Mouse (Mus musculus): ENCODE measurements around the gene Gm5150. TPM values are rescaled to one million over a fixed set of nuclear protein-coding genes. Genes with fewer than 3 reads are reported as not detected.
"Not testable (repeated sequence)": the region's sequence is repeated elsewhere in the genome, so short reads cannot be mapped to it uniquely, and the experiment has no call there.

Gene Gm5150
- total RNA-seq, 1 experiment = not detected

DNA sequence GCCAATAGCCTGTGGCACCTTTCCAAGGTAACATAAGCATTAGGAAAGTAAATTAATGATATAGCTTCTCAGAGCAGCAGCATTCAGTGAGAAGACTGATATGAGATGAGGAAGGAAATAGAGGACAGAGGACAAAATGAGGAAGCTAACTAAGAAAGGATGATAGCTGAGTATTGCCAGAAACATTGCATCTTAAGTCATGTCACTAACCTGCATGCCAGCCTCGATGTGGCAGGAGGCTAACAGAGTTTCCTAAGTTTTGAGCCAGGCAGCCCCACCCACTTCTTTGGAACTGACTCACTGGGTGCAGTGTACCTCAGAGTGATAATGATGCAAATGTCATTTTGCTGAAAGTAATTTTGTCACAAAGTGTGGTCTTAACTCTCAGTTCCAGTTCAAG, 16.0 kb upstream of the Gm5150 start:
- H3K9me3 ChIP-seq (ENCODE audit: control insufficient read depth, insufficient read depth, low read depth, low read length) = no peaks in the 10 kb centered on the region
- in situ Hi-C loops (cut with MboI; ENCODE audit: low sequenced_read_pairs in 2 of 2, unreplicated experiment in 2 of 2) = no loop called here
- H3K4me3 ChIP-seq (ENCODE audit: insufficient read depth in 1 of 2, low read depth in 1 of 2, low read length in 2 of 2, poor library complexity in 1 of 2, severe bottlenecking in 1 of 2) = no peak overlapping the region
- TF ChIP-seq HCFC1 (IDR thresholded peaks at IDR 0.05; ENCODE audit: borderline replicate concordance, insufficient read depth, low read length) (no peak), CHD2 (IDR thresholded peaks at IDR 0.05; ENCODE audit: low read depth, low read length) (no peak), ZNF384 (IDR thresholded peaks at IDR 0.05; ENCODE audit: low read depth, low read length) (no peak), MAFK (IDR thresholded peaks at IDR 0.05; ENCODE audit: insufficient read depth, low read depth, low read length) (no peak), ZC3H11A (IDR thresholded peaks at IDR 0.05; ENCODE audit: borderline replicate concordance, low read depth, low read length) (no peak)
- no peak overlapping the region for H3K27ac ChIP-seq (ENCODE audit: insufficient read depth, low read depth, low read length, poor library complexity, severe bottlenecking)
- DNase-seq (ENCODE audit: low read depth, low spot score) = no peak
- no peaks in the 10 kb centered on the region for H3K4me1 ChIP-seq (ENCODE audit: control insufficient read depth in 2 of 2, insufficient read depth in 2 of 2, low read length in 2 of 2, poor library complexity in 1 of 2)
- H3K9ac ChIP-seq (ENCODE audit: insufficient read depth, low read depth, low read length, poor library complexity, severe bottlenecking) = no peak overlapping the region
- H3K36me3 ChIP-seq (ENCODE audit: control insufficient read depth, insufficient read depth, low read length, poor library complexity, severe bottlenecking) = no peaks in the 10 kb centered on the region

DNA sequence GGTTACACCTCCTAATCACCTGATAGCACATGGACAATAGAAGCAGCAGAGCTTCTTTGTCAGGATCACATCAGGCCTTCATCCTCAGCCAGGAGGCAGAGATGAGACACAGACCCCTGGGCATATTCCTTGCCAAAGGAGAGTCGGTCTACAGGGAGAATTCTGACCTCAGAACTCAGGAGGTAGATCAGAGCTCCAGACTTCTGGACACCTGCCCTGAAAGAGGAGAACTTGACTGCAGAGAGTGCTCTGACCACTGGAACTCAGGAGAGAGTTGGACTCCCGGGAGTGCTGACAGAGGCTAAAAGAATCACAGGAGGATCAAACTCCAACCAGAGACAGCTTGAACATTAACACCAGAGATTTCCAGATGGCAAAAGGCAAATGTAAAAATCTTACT, 8.2 kb upstream of the Gm5150 start:
- H3K4me3 ChIP-seq (ENCODE audit: insufficient read depth in 1 of 2, low read depth in 1 of 2, low read length in 2 of 2, poor library complexity in 1 of 2, severe bottlenecking in 1 of 2); H3K4me1 ChIP-seq (ENCODE audit: control insufficient read depth in 2 of 2, insufficient read depth in 2 of 2, low read length in 2 of 2, poor library complexity in 1 of 2); H3K36me3 ChIP-seq (ENCODE audit: control insufficient read depth, insufficient read depth, low read length, poor library complexity, severe bottlenecking); DNase-seq (ENCODE audit: low read depth, low spot score); H3K9ac ChIP-seq (ENCODE audit: insufficient read depth, low read depth, low read length, poor library complexity, severe bottlenecking); H3K27ac ChIP-seq (ENCODE audit: insufficient read depth, low read depth, low read length, poor library complexity, severe bottlenecking); in situ Hi-C loops (cut with MboI; ENCODE audit: low sequenced_read_pairs in 2 of 2, unreplicated experiment in 2 of 2); H3K9me3 ChIP-seq (ENCODE audit: control insufficient read depth, insufficient read depth, low read depth, low read length): not testable (repeated sequence)

DNA sequence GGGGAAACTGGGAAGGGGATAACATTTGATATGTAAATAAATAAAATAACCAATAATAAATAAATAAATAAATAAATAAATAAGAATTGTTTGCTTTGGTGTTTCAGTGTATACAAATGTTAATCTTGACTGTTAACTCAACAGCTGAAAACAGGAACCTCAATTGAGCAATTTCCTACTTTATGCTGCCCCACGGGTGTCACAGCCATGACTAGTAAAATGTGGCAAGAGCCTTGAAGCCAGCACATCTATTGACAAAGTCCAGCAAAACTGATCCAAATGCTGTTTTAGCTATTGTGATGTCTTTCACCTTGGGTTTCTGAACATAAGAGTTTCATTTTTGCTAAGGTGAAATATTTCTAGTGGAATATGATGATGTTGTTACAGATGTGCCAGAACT, 1.6 kb upstream of the Gm5150 start:
- Histone ChIP-seq H3K9ac (ENCODE audit: insufficient read depth, low read depth, low read length, poor library complexity, severe bottlenecking) (no peak overlapping the region), H3K4me1 (ENCODE audit: control insufficient read depth in 2 of 2, insufficient read depth in 2 of 2, low read length in 2 of 2, poor library complexity in 1 of 2) (no peaks in the 10 kb centered on the region), H3K36me3 (ENCODE audit: control insufficient read depth, insufficient read depth, low read length, poor library complexity, severe bottlenecking) (no peaks in the 10 kb centered on the region), H3K4me3 (ENCODE audit: insufficient read depth in 1 of 2, low read depth in 1 of 2, low read length in 2 of 2, poor library complexity in 1 of 2, severe bottlenecking in 1 of 2) (no peak overlapping the region), H3K27ac (ENCODE audit: insufficient read depth, low read depth, low read length, poor library complexity, severe bottlenecking) (no peak overlapping the region), H3K9me3 (ENCODE audit: control insufficient read depth, insufficient read depth, low read depth, low read length) (no peaks in the 10 kb centered on the region)
- in situ Hi-C loops (cut with MboI; ENCODE audit: low sequenced_read_pairs in 2 of 2, unreplicated experiment in 2 of 2) = no loop called here
- TF ChIP-seq ZC3H11A (IDR thresholded peaks at IDR 0.05; ENCODE audit: borderline replicate concordance, low read depth, low read length) (no peak), ZNF384 (IDR thresholded peaks at IDR 0.05; ENCODE audit: low read depth, low read length) (no peak), MAFK (IDR thresholded peaks at IDR 0.05; ENCODE audit: insufficient read depth, low read depth, low read length) (no peak), CHD2 (IDR thresholded peaks at IDR 0.05; ENCODE audit: low read depth, low read length) (no peak), HCFC1 (IDR thresholded peaks at IDR 0.05; ENCODE audit: borderline replicate concordance, insufficient read depth, low read length) (no peak)
- no peak for DNase-seq (ENCODE audit: low read depth, low spot score)

DNA sequence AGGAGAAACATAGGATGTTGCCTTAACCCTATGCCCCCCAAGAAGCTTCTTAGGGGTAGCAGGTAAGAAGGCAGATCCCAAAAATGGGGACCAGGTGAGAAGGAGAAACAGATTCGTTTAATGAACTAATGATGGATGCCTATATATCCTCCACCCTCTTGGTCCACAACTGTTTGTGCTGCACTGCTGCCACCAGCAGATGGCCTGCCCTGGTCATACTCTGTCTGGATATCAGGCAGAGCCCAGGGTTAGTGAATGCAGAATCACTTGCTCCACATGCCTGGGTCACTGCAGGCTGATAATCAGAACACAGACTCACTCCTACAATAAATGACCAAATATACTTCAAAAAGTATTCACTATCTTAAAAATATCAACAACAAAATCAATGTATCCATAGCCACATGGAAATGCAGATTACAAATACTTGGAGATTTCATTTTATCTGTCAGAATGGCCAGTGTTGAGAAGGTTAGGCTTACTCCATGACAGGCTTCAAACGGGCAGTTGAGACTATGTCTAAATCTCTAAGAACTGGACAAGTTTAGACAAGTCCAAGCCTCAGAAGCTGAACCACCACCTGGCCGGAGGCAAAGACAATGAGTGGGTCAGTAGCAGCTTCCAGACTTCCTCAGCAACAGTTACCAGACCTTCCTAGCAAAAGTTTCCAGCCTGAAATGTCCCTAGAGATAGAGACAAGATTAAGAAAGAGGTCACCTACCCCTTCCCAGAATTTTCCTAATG, 2.2 kb downstream of the Gm5150 start:
- Histone ChIP-seq H3K27ac (ENCODE audit: insufficient read depth, low read depth, low read length, poor library complexity, severe bottlenecking) (no peak overlapping the region), H3K9me3 (ENCODE audit: control insufficient read depth, insufficient read depth, low read depth, low read length) (no peaks in the 10 kb centered on the region), H3K4me3 (ENCODE audit: insufficient read depth in 1 of 2, low read depth in 1 of 2, low read length in 2 of 2, poor library complexity in 1 of 2, severe bottlenecking in 1 of 2) (no peak overlapping the region), H3K36me3 (ENCODE audit: control insufficient read depth, insufficient read depth, low read length, poor library complexity, severe bottlenecking) (no peaks in the 10 kb centered on the region), H3K4me1 (ENCODE audit: control insufficient read depth in 2 of 2, insufficient read depth in 2 of 2, low read length in 2 of 2, poor library complexity in 1 of 2) (no peaks in the 10 kb centered on the region), H3K9ac (ENCODE audit: insufficient read depth, low read depth, low read length, poor library complexity, severe bottlenecking) (no peak overlapping the region)
- DNase-seq (ENCODE audit: low read depth, low spot score) = no peak
- in situ Hi-C loops (cut with MboI; ENCODE audit: low sequenced_read_pairs in 2 of 2, unreplicated experiment in 2 of 2) = no loop called here
- no peak for TF ChIP-seq ZNF384 (IDR thresholded peaks at IDR 0.05; ENCODE audit: low read depth, low read length)
- no peak for TF ChIP-seq MAFK (IDR thresholded peaks at IDR 0.05; ENCODE audit: insufficient read depth, low read depth, low read length)
- no peak for TF ChIP-seq HCFC1 (IDR thresholded peaks at IDR 0.05; ENCODE audit: borderline replicate concordance, insufficient read depth, low read length)
- TF ChIP-seq ZC3H11A (IDR thresholded peaks at IDR 0.05; ENCODE audit: borderline replicate concordance, low read depth, low read length) = no peak
- TF ChIP-seq CHD2 (IDR thresholded peaks at IDR 0.05; ENCODE audit: low read depth, low read length) = no peak

DNA sequence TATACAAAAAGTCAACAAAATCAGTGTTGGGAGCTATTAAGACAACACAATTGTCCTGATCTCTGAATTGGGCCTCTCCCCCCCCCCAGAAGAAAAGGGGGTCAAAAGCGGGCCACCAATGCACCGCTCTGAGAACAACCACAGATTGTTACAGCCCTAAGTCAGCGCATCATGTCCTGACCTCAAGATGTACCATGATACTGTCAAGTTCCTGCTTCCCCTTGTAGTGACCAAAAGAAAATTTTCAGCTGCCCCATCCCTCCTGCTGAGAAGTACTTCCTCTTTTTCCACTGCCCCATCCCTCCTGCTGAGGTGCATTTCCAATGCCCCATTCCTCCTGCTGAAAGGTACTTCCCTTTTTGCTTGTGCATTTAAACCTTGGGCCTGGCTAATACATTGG, 6.8 kb downstream of the Gm5150 start:
- H3K9me3 ChIP-seq (ENCODE audit: control insufficient read depth, insufficient read depth, low read depth, low read length); H3K36me3 ChIP-seq (ENCODE audit: control insufficient read depth, insufficient read depth, low read length, poor library complexity, severe bottlenecking); in situ Hi-C loops (cut with MboI; ENCODE audit: low sequenced_read_pairs in 2 of 2, unreplicated experiment in 2 of 2); DNase-seq (ENCODE audit: low read depth, low spot score); H3K27ac ChIP-seq (ENCODE audit: insufficient read depth, low read depth, low read length, poor library complexity, severe bottlenecking); H3K4me3 ChIP-seq (ENCODE audit: insufficient read depth in 1 of 2, low read depth in 1 of 2, low read length in 2 of 2, poor library complexity in 1 of 2, severe bottlenecking in 1 of 2); H3K9ac ChIP-seq (ENCODE audit: insufficient read depth, low read depth, low read length, poor library complexity, severe bottlenecking); H3K4me1 ChIP-seq (ENCODE audit: control insufficient read depth in 2 of 2, insufficient read depth in 2 of 2, low read length in 2 of 2, poor library complexity in 1 of 2): not testable (repeated sequence)

Measured in ES-E14 (cell line).